Mouse (Mus musculus) embryo, embryonic 11.5 days (tissue): Measurements from ENCODE around the gene Ccnyl1.

Experiments used
- DNase-seq: peaks from one replicate; pipeline ENCODE4 v3.0.0-alpha.2; 2012; ENCODE audit warnings: low read depth, low spot score

Ccnyl1 gene

DNA sequence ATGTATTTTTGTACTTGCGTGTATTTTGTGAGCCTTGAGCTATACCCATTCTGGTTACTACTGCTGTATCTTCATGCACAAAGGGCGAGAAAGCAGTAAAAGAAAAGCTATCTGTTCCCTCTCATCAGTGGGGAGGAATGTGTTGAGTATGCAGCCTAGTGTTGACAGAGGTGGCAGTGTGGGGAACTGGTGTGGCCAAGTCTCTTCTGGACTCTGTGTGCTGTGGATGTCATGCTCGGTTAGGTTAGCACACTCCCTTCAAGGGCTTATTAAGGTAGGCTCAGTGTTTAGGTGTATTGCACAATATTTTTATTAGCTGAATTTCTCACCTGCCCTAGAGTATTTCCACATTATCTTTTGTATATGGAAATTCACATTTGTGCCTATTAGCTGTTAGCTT lies 11.5 kb downstream of the Ccnyl1 start:
- no peak for DNase-seq

DNA sequence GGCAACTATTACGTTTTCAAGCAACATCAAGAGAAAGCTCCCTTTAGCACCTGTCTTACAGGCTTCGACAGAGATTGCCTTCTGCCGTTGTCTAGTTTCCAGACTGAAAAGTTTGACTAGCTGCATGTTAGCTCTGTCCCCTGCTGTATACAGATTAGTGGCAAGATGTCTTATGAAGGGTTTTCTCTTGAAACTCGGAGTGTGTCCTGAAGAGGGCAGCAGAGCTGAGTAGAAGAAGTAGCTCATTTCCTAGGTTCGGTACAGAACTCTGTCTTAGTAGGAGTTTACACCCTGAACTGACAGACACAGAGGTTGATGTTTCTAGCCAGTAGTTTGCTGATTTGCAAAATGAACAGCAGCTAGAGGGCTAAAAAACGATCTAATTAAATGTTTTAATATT lies 15.0 kb downstream of the Ccnyl1 start:
- DNase-seq, result peak; percentile 43

DNA sequence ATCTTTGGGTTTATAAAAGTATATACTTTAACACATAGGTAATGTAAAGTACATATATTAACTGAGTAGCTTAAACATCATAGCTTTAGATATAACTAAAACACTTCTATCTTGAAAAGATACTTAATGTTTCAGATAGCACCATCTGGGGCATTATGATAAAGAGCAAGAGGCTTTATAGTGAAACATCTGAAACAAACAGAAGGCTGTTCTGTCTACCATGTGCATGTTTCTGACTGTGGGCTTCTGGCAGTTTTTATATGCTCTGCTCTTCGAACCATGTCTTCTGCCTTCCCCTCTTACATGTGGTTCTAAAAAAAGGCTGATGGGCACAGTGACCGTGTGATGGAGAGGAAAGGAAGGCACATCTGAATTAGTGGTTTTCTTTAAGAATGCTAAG lies 16.4 kb downstream of the Ccnyl1 start:
- no peak for DNase-seq

DNA sequence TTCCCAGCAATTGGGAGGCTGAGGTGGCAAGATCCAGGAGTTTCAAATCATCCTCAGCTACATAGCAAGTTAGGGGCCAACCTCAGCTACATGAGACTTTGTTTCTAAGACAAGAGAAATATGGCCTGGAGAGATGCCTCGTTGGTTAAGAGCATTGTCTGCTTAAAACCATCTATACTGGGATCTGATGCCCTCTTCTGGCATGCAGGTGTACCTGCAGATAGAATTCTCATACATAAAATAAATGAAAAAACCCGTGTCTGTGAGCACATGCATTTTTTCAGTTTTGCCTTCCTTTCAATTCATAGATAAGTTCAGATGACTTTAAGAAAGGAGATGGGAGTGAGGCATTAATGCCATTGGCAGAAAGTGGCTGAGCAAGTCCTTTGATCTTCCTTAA lies 19.6 kb downstream of the Ccnyl1 start:
- no peak for DNase-seq

DNA sequence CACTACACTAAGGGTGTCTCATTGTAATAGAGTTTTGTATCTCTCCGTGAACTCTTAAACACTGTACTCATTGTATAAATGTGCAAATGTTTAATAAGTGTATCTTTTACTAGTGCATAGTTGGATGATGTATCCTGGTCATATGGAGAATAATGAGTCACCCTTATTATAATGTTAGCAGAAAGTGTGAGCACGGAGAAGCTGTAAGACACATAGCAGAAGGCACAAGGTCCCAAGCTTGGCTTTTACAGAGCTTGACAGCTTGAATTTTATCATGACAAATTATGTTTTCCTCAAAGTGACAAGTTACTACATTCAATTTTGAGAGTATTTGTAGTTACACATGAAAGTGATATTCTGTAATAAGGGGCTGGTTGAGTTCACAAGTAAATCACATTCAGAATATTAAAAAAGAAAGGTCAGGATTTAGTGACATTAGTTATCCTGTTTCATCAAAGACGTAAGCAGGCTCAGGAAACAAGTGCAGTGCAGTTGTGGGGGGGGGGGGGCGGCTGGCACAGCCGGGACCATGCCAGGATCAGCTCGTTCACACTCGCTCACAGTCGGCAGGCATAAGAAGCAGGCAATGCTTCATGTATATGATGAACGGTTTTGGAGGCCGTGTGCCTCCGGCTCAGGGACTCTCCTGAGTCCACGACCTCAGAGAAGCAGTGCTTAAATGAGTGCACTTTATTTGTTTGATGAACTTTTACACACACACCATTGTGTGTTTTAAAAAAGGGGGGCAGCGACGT lies 21.9 kb downstream of the Ccnyl1 start:
- no peak for DNase-seq

DNA sequence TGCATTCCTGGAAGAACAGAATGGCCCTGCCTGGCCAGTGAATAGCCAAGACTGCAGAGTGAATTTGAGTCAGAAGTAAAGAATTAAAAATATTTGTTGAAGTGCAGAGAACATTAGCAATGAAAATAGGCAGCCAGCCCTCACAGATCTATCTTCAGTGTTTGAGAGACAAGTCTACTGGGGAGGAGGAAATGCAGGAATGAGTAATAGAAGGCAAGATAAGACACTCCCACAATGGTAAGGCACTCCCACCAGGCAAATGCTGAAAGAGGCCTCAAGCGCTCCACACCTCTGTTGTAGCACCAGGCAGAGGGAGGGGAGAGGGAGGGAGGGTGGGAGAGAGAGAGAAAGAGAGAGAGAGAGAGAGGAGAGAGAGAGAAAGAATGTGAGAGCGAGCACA lies 25.2 kb downstream of the Ccnyl1 start:
- no peak for DNase-seq

DNA sequence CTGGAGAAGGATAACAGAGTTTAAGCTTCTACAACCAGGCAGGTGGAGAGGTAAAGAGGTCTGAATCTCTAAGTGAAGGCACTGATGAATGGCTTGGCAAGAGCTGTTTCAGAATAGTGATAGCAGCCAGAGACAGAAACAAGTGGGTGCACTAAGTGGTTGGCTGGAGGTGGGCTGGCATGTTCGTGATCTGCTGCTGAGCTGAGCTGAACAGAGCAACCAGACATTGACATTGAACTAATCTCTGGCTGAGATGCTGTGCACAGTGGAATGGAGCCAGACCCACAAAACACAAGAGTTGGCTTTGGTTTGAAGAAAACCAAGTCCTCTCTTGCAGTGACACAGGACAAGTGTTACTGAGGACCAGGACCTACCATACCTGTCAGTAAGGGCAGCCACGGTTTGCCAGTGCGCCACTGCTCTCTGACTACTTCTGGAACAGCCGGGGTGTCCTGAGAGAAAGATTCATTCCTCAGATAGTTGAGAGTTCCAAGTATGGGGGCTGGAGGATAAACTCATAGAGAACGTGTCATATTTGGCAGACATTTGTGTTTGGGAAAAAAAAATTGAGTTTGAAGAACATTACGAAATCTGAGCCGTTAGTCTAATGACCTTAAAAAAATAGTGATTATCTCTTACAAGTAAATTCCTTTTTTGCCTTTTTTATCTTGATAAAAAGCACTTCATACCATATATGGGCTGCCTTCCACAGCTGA lies 26.5 kb downstream of the Ccnyl1 start:
- no peak for DNase-seq

DNA sequence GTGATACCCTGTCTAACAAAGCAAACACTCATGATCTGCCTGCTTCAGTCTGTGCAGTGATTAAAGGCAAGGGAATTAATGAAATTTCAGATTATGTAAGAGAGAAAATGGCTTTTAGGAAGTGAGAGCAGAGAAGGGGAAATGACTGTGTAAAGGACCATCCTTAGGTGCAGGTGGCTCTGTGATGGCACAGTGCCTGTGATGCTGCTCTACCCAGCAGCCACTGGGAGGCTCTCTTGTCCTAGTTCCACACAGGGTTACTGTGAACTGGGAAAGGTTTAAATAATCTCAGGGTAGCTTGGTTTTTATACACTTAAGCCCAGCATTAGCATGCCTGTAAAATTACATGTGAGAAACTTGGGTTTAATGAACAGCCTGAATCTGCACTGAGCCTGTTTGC lies 27.2 kb downstream of the Ccnyl1 start:
- DNase-seq, result no peak

DNA sequence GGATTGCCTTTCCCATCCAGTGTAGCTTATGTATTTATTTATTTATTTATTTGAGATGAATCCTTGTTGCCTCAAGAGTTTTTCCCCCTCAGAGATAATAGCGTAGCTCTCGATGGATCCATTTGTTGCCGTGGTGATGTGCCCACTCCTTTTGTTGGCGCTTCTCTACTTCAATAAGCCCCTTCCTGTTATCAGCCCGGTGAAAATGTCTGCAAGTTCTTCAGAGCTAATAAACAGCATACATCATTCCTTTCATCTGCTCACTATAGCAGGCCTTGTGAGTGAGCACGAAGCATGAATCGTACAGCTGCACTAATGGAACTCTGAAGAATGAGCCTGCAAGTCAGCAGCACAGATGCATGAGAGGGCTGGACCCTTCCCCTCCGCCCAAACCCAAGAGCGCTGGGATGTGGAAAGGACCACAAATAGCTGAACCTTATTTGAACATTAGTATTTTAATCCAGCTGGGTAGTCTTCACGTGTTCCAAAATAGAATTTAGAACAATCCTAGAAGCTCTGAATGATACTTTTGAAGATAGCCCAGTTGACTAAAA lies 30.9 kb downstream of the Ccnyl1 start:
- DNase-seq, result no peak

DNA sequence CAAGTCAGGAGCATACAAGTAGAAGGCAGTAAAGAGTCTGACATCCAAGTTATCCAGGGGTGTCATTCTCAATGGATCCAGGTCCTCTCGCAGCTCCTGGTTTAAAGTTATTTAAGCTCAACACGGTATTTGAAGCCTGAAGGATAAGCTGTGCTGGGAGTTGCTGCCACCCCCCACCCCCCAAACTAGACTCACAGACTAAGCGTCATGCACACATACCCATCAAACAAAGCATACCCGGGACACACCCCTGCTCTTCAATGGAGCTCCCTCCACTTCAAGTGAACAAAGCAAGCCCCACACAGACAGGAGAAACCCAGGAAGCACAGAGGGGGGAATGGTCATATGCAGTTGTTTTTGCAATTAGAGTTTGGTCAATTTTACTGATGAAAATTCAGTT lies 39.8 kb downstream of the Ccnyl1 start:
- DNase-seq, result no peak

DNA sequence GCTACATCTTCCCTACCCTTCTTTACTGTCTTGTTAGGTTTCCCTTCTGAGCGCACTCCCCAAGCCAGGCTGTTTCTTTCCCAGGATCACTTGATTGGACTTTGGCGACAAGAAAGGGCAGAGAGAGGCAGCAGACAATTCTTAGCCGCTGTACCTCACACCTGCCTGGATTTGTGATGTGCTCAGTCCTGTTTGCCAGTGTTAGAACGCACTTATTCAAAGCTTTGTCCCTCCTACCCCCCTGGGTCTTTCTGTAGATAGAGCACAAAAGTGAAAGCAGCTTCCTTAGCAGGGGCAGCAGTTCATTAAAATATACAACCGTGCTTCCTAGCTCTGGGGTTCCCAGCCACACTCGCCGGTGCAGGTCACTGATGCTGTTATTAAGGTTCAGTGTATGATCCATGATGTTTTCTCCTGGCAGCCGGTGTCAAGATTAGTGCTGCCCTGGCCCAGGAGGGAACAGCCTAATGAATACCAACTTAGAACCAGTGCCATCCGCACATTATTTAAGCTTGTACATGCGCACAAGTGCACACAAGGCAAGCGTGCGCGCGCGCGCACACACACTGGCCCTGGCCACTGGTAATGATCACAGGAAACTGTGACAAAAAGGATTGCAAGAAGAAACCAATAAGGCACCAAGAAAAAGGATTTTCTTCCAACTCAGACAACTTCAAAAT lies 41.2 kb downstream of the Ccnyl1 start:
- DNase-seq, result no peak

DNA sequence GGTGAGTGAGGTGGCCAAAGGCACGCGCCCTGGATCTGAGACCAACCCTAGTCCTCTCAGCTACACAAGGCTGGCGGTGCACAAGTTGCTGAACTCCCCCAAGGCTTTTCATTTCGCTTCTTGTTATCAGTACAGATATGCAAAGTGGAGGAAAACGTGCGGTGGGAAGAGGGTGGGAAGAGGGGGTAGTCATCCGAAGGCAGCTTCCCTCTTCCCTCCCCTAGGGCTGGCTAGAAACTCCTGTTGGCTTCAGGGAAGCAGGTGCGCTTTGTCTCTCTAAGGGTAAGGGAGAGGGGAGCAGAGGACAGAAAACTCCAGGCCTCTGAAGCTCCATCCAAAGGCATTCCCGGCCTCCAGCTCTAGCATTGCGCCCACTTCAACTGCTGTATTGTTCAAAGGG lies 41.9 kb downstream of the Ccnyl1 start:
- DNase-seq, result no peak

DNA sequence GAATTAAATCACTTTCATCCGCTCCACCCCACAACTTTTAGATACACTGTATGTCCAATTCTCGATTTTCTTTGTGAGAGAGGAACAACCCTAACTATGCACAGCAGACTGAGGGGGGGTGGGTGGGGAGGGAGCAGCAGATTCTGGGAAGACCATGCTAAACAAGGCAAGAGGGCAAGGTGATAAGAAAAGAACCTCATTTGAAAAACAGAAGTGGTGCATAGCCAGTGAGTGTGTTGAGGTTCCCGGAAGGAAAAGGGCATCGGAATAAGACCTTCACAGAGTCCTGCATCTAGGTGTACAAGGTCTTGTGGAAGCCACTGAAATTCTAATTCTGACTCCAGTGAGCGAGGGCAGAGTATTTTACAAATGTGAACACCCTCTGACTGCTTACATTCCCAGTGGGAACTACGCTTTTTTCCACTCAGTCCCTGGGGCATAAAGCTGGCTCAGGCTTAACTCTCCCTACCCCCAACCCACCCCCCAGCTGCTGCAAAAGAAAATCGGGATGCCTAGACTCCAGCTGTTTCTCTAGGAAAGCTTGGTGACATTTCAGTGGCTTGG lies 42.5 kb downstream of the Ccnyl1 start:
- no peak for DNase-seq

DNA sequence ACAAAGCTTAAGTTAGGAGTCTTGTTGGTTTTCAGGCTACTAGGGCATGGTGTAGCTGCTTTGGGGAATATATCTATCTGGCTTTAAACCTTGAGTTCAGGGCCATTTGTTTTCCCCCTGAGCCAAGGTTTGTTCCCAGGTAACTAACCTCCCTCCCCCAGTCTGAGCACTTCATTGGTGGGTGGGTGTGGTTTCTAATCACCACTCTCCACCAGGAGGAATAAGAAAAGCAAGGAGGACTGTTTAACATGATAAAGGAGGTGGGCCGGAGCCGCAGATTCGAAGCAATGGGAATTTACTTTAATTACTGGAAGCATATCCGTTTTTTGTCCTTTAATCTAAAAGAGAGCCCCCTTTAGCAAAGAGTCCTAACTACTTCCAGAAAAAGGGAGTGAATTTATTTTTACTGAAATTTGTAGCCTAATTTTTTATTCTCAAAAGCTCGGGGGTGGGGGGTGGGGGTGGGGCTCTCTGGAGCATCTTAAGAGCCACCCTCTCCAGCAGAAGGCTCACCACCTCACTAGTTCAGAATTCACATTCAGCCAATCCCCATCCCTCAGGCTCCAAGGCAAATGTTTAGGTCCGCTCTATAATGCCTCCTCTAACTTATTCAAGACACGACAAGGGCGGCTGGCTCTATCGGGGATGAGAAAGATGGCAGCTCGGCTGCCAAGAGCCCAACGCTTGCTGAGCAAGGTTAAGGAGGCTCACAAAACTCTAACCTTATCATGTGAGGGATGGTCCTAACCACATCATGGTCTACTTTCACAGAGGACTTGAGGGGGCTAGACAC lies 43.4 kb downstream of the Ccnyl1 start:
- no peak for DNase-seq

DNA sequence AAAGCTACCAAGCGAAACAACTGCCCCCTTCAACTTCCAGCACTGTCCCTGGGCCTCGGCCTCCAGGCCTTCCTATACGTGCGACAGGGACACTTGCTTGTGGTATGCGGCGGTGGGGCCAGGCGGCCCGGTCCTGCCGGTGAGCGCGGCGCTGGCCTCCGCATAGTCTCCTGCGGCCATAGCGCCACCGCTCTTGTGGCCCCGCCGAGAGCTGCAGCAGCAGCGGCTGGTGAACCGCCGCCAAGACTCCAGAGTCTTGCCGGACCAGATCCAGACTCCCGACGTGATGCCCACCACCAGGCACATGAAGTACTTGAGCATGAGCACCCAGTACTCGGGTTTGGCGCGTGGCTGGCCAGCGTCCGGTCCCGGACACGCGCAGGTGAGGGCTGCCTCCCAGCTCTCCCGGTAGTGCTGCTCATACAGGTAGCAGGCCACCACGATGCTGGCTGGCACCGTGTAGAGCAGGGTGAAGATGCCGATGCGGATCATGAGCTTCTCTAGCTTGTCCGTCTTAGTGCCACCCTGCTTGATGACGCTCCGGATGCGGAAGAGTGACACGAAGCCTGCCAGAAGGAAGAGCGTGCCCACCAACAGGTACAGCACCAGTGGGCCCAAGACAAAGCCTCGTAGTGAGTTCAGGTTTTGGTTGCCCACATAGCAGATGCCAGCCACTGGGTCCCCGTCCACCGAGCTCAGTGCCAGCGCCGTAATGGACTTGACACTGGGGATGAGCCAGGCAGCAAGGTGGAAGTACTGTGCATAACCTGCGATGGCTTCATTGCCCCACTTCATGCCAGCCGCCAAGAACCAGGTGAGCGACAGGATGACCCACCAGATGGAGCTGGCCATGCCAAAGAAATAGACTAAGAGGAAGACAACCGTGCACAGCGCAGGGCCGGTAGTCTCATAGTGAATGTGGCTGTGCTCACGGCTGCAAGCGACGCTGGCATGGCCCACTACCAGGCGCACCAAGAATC lies 44.8 kb downstream of the Ccnyl1 start:
- DNase-seq, result no peak

DNA sequence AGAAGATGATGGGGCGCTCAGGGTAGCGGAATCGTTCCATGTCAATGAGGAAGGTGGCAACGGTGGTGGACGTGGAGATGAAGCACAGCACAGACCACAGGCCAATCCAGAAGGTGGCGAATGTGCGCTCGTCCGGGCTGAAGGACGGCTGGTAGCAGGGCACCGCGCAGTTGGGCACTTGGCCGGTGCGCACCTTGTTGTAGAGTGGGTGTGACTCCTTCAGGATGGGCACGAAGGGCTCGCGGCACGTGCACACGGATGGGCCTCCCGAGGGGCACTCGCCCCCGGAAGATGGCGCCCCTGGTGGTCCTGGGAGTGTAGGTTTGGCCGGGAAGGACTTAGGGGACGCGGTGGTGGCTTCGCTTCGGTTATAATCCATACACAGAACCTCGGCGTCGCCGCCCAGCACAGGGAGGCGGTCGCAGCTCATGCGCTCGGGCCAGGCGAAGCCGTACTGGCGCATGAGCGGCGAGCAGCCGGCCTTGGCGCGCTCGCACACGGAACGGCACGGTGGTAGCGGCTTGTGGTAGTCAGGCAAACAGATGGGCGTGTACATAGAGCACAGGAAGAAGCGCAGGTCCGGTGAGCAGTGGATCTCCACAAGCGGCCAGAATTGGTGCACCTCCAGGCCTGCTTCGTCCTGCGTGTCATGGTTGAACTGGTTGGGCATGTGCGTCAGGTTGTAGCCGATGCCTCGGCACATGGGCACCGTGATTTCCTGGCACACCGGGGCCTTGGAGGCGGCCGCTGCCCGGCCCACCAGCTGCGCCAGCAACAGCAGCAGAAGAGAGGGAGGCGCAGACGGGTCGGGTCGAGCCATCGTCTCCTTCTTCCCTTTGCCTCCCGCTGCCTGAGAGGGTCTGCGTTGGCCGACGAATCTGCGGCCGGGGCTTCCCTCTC lies 45.8 kb downstream of the Ccnyl1 start:
- no peak for DNase-seq

DNA sequence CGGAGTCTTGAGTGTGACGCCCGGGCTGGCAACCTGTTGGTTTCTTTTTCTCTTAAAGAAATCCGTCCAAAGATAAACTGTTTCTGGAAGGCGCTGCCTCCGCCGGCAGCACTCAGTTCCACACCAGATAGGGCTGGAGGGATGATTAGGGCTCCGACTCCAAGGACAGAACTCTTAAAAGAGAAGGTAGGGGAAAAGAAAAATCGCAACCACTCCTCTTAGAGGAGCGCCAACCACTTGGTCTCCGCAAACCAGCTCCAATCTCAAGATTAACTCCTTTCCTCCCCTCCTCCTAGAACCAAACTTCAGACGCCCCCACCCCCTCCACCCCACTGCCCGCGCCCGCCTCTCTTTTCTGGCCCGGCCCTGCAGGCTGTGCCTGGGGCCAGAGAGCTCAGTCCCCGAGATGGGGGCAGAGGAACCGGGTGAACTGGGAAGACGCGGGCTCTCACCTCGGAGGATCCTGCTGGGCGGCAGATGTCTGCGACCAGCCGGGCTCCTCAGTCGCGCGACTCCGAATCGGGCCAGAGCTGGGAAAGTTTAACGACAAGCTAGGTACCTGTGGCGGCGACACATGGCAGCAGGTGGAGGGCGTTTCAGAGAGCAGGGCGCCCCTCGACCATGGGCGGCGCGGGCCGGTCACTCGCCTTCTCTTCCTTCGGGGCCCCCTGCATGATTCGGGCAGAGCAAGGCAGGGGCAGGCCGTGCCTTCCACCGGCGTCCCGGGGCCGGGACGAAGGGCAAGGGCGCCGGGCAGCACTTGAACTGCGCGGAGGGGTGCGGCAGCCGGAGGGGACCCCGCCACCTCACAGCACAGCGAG lies 46.6 kb downstream of the Ccnyl1 start:
- DNase-seq, result no peak

DNA sequence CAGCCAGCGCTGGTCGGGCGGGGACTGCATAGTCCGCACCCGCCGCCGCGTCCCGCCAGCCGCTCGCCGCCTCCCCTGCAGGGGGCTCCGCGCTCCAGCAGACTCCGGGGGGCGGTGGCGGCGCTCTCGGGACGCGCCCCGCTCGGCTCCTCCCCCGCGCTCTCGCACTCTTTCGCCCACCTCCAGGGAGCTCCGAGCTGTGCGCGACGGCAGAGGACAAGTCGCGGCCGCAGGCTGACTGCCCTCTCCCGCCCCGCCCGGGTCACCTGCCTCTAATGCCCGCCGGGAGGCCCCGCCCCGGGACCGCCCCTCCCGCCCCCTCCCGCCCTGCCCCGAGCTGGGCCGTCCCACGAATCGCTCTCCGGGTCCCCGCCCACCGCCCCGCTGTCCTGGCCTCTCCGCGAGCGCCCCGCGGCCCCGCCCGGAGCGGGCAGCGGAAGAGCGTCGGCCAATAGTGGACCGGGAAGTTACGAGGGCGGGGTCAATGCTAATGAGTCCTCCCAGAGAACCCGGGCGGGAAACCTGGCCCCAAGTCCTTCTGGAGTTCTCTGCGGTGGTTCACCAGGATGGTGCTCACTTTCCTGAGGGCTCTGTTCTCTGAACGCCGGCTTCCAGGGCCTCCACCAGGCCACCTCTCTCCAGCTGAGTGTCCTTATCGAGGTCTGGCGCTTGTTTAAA lies 47.4 kb downstream of the Ccnyl1 start, which contains the start of gene Fzd5:
Gene Fzd5, minus strand, starts transcription at position 250 of the 678 bp plus-strand sequence.
- DNase-seq, result peak; percentile 89
